ENCODE assay signal across 8 mouse cellular contexts in genomic region chr5:129941495-129942045, GRCm38 (mm10). TPM values are rescaled to one million over a fixed set of nuclear protein-coding genes. Genes with fewer than 3 reads are reported as not detected.
DNase-seq lines count a peak whose midpoint lies in the region; ATAC-seq lines count a peak whose summit lies in the region.

Gene Vkorc1l1, plus strand, starts transcription at chr5:129941970.

- H3K27ac ChIP-seq in hindbrain, embryonic 15.5 days (replicated peaks) = peak within 1 kb of the TSS; percentile 75

- ATAC-seq in hindbrain, embryonic 15.5 days (ENCODE audit: low FRiP score, low read depth) = peak; percentile 98

- H3K36me3 ChIP-seq in hindbrain, embryonic 15.5 days = no peaks in the 10 kb centered on the region

- peak within 1 kb of the TSS; percentile 71 for H3K9ac ChIP-seq in hindbrain, embryonic 15.5 days

- peaks cover 10% of the 10 kb centered on the region for H3K4me1 ChIP-seq in hindbrain, embryonic 15.5 days (replicated peaks)

- no peaks in the 10 kb centered on the region for H3K9me3 ChIP-seq in hindbrain, embryonic 15.5 days

- 1% methylated on average over 52 of the region's 59 CpGs for WGBS in hindbrain, embryonic 15.5 days

- H3K27me3 ChIP-seq in hindbrain, embryonic 15.5 days = no peaks in the 10 kb centered on the region

- H3K4me2 ChIP-seq in hindbrain, embryonic 15.5 days = peak within 1 kb of the TSS; percentile 60

- peak within 1 kb of the TSS; percentile 58 for H3K4me3 ChIP-seq in hindbrain, embryonic 15.5 days

- peak; percentile 98 for DNase-seq in T-cell, adult 2 months (ENCODE audit: low spot score)
- DNase-seq in cerebellum, postnatal 36 days = peak; percentile 97 to 99
- peak; percentile 96 to 97 for DNase-seq in frontal cortex, postnatal 36 days (ENCODE audit: low spot score in 2 of 2)
- DNase-seq in left cerebral cortex, adult 11 months (ENCODE audit: low spot score) = peak; percentile 96
- DNase-seq in lung, postnatal 4 days = peak; percentile 98 to 99
- peak; percentile 98 for DNase-seq in retina, postnatal 7 days (ENCODE audit: low read depth, low spot score)
- DNase-seq in urinary bladder, adult 2 months (ENCODE audit: low spot score) = peak; percentile 96

RNA-seq across cellular contexts. Expression of gene Vkorc1l1, which starts in this region (rescaled TPM):
- polyA plus RNA-seq in hindbrain, embryonic 15.5 days (2015; fragmentation: Nextera tagmentation; extraction: Ambion mirVana) = 31.3 and 33.4 TPM in 2 replicates
- 19.1 and 20.7 TPM in 2 replicates for polyA plus RNA-seq in urinary bladder, adult 2 months (2012; rRNA removed)

Comparison
In these comparisons a context has a peak if more than half of its experiments do, and no peak if none do; other contexts are left out.
1. Peak in every context shown above with its lines: DNase-seq, ATAC-seq, H3K4me3 ChIP-seq and H3K27ac ChIP-seq.